Mouse (Mus musculus): ENCODE results near the gene Washc2.

GRCm38 (mm10) chr6:116183509-116183908 lies 24.3 kb upstream of the Washc2 start:
- no peak for TF ChIP-seq CTCF (IDR thresholded peaks at IDR 0.05; ENCODE audit: borderline replicate concordance, insufficient read depth, low read depth, low read length)
- TF ChIP-seq POLR2A (IDR thresholded peaks at IDR 0.05; ENCODE audit: borderline replicate concordance, insufficient read depth, low read length), result no peak

All from cerebellum, adult 2 months (tissue).